Mouse (Mus musculus): ENCODE data around the gene Gm21778. TPM values are rescaled to one million over a fixed set of nuclear protein-coding genes. Genes with fewer than 3 reads are reported as not detected.
"Not testable (repeated sequence)": the region's sequence is repeated elsewhere in the genome, so short reads cannot be mapped to it uniquely, and the experiment has no call there.

Gm21778 gene
- polyA plus RNA-seq (2016; fragmentation: Nextera tagmentation; extraction: Ambion mirVana): not detected in 2 replicates

GRCm38 (mm10) chrY:5942160-5942559, at the start of gene Gm21778:
Gene Gm21778, plus strand, starts transcription at chrY:5942460.
- H3K4me2 ChIP-seq; H3K9ac ChIP-seq (replicated peaks); H3K4me1 ChIP-seq (replicated peaks); ATAC-seq (ENCODE audit: insufficient number of reproducible peaks, insufficient read depth, low FRiP score, low TSS enrichment, low read depth); H3K36me3 ChIP-seq; H3K4me3 ChIP-seq (replicated peaks); H3K9me3 ChIP-seq; H3K27me3 ChIP-seq; H3K27ac ChIP-seq: not testable (repeated sequence)

Other genes starting within 250 kb of the Gm21778 start
- not detected in 2 replicates for gene Gm20914, start 216.5 kb upstream of the Gm21778 start, polyA plus RNA-seq (2016; fragmentation: Nextera tagmentation; extraction: Ambion mirVana)
- not detected in 2 replicates for gene Gm28171, start 149.1 kb upstream of the Gm21778 start, polyA plus RNA-seq (2016; fragmentation: Nextera tagmentation; extraction: Ambion mirVana)